Mouse (Mus musculus) G1E (cell line): ENCODE measurements around the gene Pithd1.

Experiments
- CTCF ChIP-seq: IDR thresholded peaks from 2 replicates; pipeline ENCODE4 v1.5.1; 2012; ENCODE audit warnings: low read depth, low read length, inconsistent platforms, mixed read lengths
- GATA1 ChIP-seq: IDR thresholded peaks from 2 replicates; pipeline ENCODE4 v1.6.1; 2012; ENCODE audit warnings: borderline replicate concordance, low read length, inconsistent platforms, mixed read lengths
- GATA2 ChIP-seq: IDR thresholded peaks from 2 replicates; pipeline ENCODE4 v1.6.1; 2012; ENCODE audit warnings: low read depth, low read length, inconsistent platforms, borderline replicate concordance
- POLR2AphosphoS5 ChIP-seq: IDR thresholded peaks from 2 replicates; pipeline ENCODE4 v1.6.1; 2012; ENCODE audit warnings: low read depth, low read length, inconsistent platforms; ENCODE audit not compliant: insufficient replicate concordance
- TAL1 ChIP-seq: conservative IDR thresholded peaks from 2 replicates; pipeline ENCODE4 v1.6.1; 2012; ENCODE audit warnings: low read depth, low read length, inconsistent platforms, mixed read lengths

GRCm38 (mm10) chr4:135929828-135930227, 57.2 kb downstream of the Pithd1 start:
- TF ChIP-seq CTCF (no peak), GATA2 (no peak), GATA1 (no peak), TAL1 (no peak), POLR2AphosphoS5 (no peak)
